Mouse (Mus musculus) MEL (cell line): ENCODE results near the gene Bcas3. TPM values are rescaled to one million over a fixed set of nuclear protein-coding genes. Genes with fewer than 3 reads are reported as not detected.

Source experiments
- DNase-seq: peaks from one replicate; pipeline ENCODE4 v3.0.0; 2011; ENCODE audit warnings: low read depth, low spot score
- H3K27ac ChIP-seq: 2 replicates; pipeline ENCODE4 v1.5.1; 2012; ENCODE audit warnings: low read depth, mild to moderate bottlenecking, control low read depth, low read length, moderate library complexity; ENCODE audit not compliant: control insufficient read depth
- H3K27me3 ChIP-seq, 2 experiments: fragments of 150-350 bp in 1 of 2; sonication (generic) in 1 of 2; 2 replicates each; pipeline ENCODE4 v1.6.1; 2012; ENCODE audit warnings: low read length in 2 of 2, mild to moderate bottlenecking in 2 of 2, improper control_type of control experiment in 1 of 2, moderate library complexity in 1 of 2; ENCODE audit not compliant: insufficient read depth in 2 of 2, control insufficient read depth in 1 of 2
- H3K36me3 ChIP-seq, 2 experiments: 2 replicates each; pipeline ENCODE4 v1.6.1; 2012 to 2014; ENCODE audit warnings: low read length in 2 of 2, improper control_type of control experiment in 1 of 2, inconsistent platforms in 1 of 2, mild to moderate bottlenecking in 1 of 2; ENCODE audit not compliant: insufficient read depth in 2 of 2, control insufficient read depth in 1 of 2
- H3K4me1 ChIP-seq, 2 experiments: fragments of 150-350 bp in 1 of 2; sonication (generic) in 1 of 2; 2 replicates each; pipeline ENCODE4 v1.6.1; 2012; ENCODE audit warnings: low read length in 2 of 2, improper control_type of control experiment in 1 of 2, mild to moderate bottlenecking in 1 of 2; ENCODE audit not compliant: insufficient read depth in 2 of 2, control insufficient read depth in 1 of 2
- H3K4me3 ChIP-seq, 2 experiments: fragments of 150-350 bp in 1 of 2; sonication (generic) in 1 of 2; 2 replicates each; pipeline ENCODE4 v1.5.1; 2012; ENCODE audit warnings: low read depth in 2 of 2, low read length in 2 of 2, mild to moderate bottlenecking in 2 of 2, moderate library complexity in 2 of 2, control low read depth in 1 of 2, improper control_type of control experiment in 1 of 2; ENCODE audit not compliant: control insufficient read depth in 1 of 2, insufficient read depth in 1 of 2
- H3K79me2 ChIP-seq: 2 replicates; pipeline ENCODE4 v1.6.1; 2012; ENCODE audit warnings: mild to moderate bottlenecking, low read length, moderate library complexity; ENCODE audit not compliant: control insufficient read depth, poor library complexity, insufficient read depth
- H3K9ac ChIP-seq: 2 replicates; pipeline ENCODE4 v1.6.1; 2012; ENCODE audit warnings: low read depth, mild to moderate bottlenecking, control low read depth, low read length, moderate library complexity; ENCODE audit not compliant: control insufficient read depth, poor library complexity, severe bottlenecking
- H3K9me3 ChIP-seq: fragments of 150-350 bp; sonication (generic); replicated peaks from 2 replicates; pipeline ENCODE4 v1.6.1; 2012; ENCODE audit warnings: mild to moderate bottlenecking, low read length, improper control_type of control experiment, moderate library complexity; ENCODE audit not compliant: insufficient read depth
- BHLHE40 ChIP-seq: IDR thresholded peaks from 2 replicates; pipeline ENCODE4 v1.6.1; 2012; ENCODE audit warnings: low read depth, mild to moderate bottlenecking, inconsistent platforms, low read length, improper control_type of control experiment, borderline replicate concordance
- E2F4 ChIP-seq: IDR thresholded peaks from 2 replicates; pipeline ENCODE4 v1.6.1; 2011; ENCODE audit warnings: low read depth, low read length, improper control_type of control experiment, borderline replicate concordance
- EP300 ChIP-seq, 2 experiments: IDR thresholded peaks; 2 replicates each; pipeline ENCODE4 v1.6.1; 2011; ENCODE audit warnings: improper control_type of control experiment in 2 of 2, low read length in 2 of 2, low read depth in 1 of 2, mild to moderate bottlenecking in 1 of 2
- ETS1 ChIP-seq: IDR thresholded peaks from 2 replicates; pipeline ENCODE4 v1.6.1; 2012; ENCODE audit warnings: low read depth, mild to moderate bottlenecking, inconsistent platforms, low read length, improper control_type of control experiment, moderate library complexity
- GABPA ChIP-seq: IDR thresholded peaks from 2 replicates; pipeline ENCODE4 v1.6.1; 2012; ENCODE audit warnings: low read depth, mild to moderate bottlenecking, inconsistent platforms, low read length, improper control_type of control experiment, moderate library complexity
- GATA1 ChIP-seq: IDR thresholded peaks from 2 replicates; pipeline ENCODE4 v1.6.1; 2011; ENCODE audit warnings: low read depth, low read length, improper control_type of control experiment
- HCFC1 ChIP-seq: IDR thresholded peaks from 2 replicates; pipeline ENCODE4 v1.6.1; 2012; ENCODE audit warnings: low read depth, mild to moderate bottlenecking, inconsistent platforms, low read length, improper control_type of control experiment, moderate library complexity
- JUND ChIP-seq: IDR thresholded peaks from 2 replicates; pipeline ENCODE4 v1.6.1; 2011; ENCODE audit warnings: low read depth, mild to moderate bottlenecking, improper control_type of control experiment, low read length
- MAX ChIP-seq: IDR thresholded peaks from 2 replicates; pipeline ENCODE4 v1.6.1; 2011; ENCODE audit warnings: low read length, improper control_type of control experiment
- MXI1 ChIP-seq: IDR thresholded peaks from 2 replicates; pipeline ENCODE4 v1.6.1; 2011; ENCODE audit warnings: mild to moderate bottlenecking, low read depth, low read length, improper control_type of control experiment
- MYC ChIP-seq: IDR thresholded peaks from 2 replicates; pipeline ENCODE4 v1.6.1; 2011; ENCODE audit warnings: low read depth, mild to moderate bottlenecking, low read length, improper control_type of control experiment, moderate library complexity
- NELFE ChIP-seq: IDR thresholded peaks from 2 replicates; pipeline ENCODE4 v1.6.1; 2011; ENCODE audit warnings: low read depth, low read length, improper control_type of control experiment
- NRF1 ChIP-seq: IDR thresholded peaks from 2 replicates; pipeline ENCODE4 v1.6.1; 2014; ENCODE audit warnings: low read depth, mild to moderate bottlenecking, inconsistent platforms, low read length, improper control_type of control experiment, moderate library complexity; ENCODE audit not compliant: poor library complexity, insufficient read depth, severe bottlenecking
- POLR2A ChIP-seq, 2 experiments: IDR thresholded peaks; 2 replicates each; pipeline ENCODE4 v1.6.1; 2011 to 2012; ENCODE audit warnings: low read length in 2 of 2, mild to moderate bottlenecking in 2 of 2, control low read depth in 1 of 2, improper control_type of control experiment in 1 of 2, low read depth in 1 of 2, moderate library complexity in 1 of 2; ENCODE audit not compliant: control insufficient read depth in 1 of 2, insufficient read depth in 1 of 2, poor library complexity in 1 of 2
- POLR2AphosphoS2 ChIP-seq: IDR thresholded peaks from 2 replicates; pipeline ENCODE4 v1.6.1; 2011; ENCODE audit warnings: low read length, improper control_type of control experiment
- RAD21 ChIP-seq: IDR thresholded peaks from 2 replicates; pipeline ENCODE4 v1.6.1; 2011; ENCODE audit warnings: mild to moderate bottlenecking, low read depth, low read length, improper control_type of control experiment
- RCOR1 ChIP-seq: IDR thresholded peaks from 2 replicates; pipeline ENCODE4 v1.6.1; 2012; ENCODE audit warnings: low read depth, mild to moderate bottlenecking, inconsistent platforms, low read length, improper control_type of control experiment
- SIN3A ChIP-seq: IDR thresholded peaks from 2 replicates; pipeline ENCODE4 v1.6.1; 2012; ENCODE audit warnings: low read length, improper control_type of control experiment, inconsistent platforms
- TCF12 ChIP-seq: IDR thresholded peaks from 2 replicates; pipeline ENCODE4 v1.6.1; 2014; ENCODE audit warnings: low read depth, mild to moderate bottlenecking, inconsistent platforms, low read length, improper control_type of control experiment, moderate library complexity
- UBTF ChIP-seq: IDR thresholded peaks from 2 replicates; pipeline ENCODE4 v1.6.1; 2012; ENCODE audit warnings: low read depth, mild to moderate bottlenecking, inconsistent platforms, low read length, improper control_type of control experiment, moderate library complexity, borderline replicate concordance; ENCODE audit not compliant: insufficient read depth
- USF2 ChIP-seq, 2 experiments: IDR thresholded peaks; 2 replicates each; pipeline ENCODE4 v1.6.1; 2011 to 2012; ENCODE audit warnings: improper control_type of control experiment in 2 of 2, low read length in 2 of 2, borderline replicate concordance in 1 of 2, inconsistent platforms in 1 of 2, low read depth in 1 of 2, mild to moderate bottlenecking in 1 of 2; ENCODE audit not compliant: insufficient read depth in 1 of 2
- ZKSCAN1 ChIP-seq: IDR thresholded peaks from 2 replicates; pipeline ENCODE4 v1.6.1; 2012; ENCODE audit warnings: low read depth, mild to moderate bottlenecking, inconsistent platforms, low read length, improper control_type of control experiment, moderate library complexity
- ZMIZ1 ChIP-seq: IDR thresholded peaks from 2 replicates; pipeline ENCODE4 v1.6.1; 2012; ENCODE audit warnings: low read depth, mild to moderate bottlenecking, inconsistent platforms, low read length, improper control_type of control experiment, moderate library complexity
- polyA plus RNA-seq, 2 experiments: library from polyadenylated mRNA; stranded (reverse) in 1 of 2; unstranded in 1 of 2; fragments of >175 nt in 1 of 2; fragments of >200 nt in 1 of 2; gene quantifications; 2 replicates each; pipeline versions ENCODE4 v1.2.1 to v1.2.4; 2012; ENCODE audit warnings: low replicate concordance in 2 of 2, low read depth in 1 of 2; ENCODE audit not compliant: insufficient read length in 2 of 2, insufficient read depth in 1 of 2, missing spikeins in 1 of 2
- total RNA-seq: library from RNA; depleted of rRNA; stranded (reverse); fragments of 300-350 nt; gene quantifications from 2 replicates; pipeline ENCODE4 v1.2.3, GENCODE M21; 2012

The Bcas3 gene
- total and polyA plus RNA-seq, 3 experiments = 8.6 to 14.7 TPM; not detected in 1

DNA sequence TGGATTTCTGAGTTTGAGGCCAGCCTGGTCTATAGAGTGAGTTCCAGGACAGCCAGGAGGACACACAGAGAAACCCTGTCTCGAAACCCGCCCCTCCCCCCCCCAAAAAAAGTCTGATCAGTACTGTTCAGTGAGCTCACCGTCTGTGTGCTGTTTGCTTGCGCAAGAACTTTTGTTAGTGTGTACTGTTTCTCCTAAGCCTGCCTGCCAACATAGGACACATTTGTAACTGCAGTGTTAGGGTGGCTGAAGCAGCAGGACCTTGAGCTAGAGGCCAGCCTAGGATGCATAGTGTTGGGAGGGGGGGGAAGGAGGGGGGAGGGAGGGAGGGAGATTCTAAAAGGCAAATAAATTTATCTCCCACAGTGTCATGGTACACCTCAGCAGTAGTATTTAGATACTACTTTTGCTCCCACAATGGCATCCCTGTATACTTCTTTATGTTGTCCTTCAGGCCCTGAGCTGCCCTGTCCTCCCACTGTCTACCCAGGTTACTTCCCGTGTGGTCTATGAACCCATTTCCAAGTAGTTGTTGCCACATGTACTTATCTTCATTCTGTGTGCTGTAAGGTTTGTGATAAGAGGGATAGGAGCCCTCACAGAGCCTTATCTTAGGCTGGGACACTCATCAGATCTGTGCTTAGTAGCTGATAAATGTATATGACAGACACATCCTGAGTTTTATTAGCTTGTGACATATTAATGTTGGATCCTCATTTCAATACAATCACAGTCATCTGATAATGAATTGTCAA, 176.7 kb downstream of the Bcas3 start:
- Histone ChIP-seq H3K79me2 (no peaks in the 10 kb centered on the region), H3K27ac (no peak overlapping the region), H3K4me3 (no peak overlapping the region), H3K36me3 (peaks cover 0 to 13% of the 10 kb centered on the region in 2 experiments; a peak in 2 of 4 replicates), H3K4me1 (peaks cover 7 to 14% of the 10 kb centered on the region in 2 experiments; a peak in 3 of 4 replicates), H3K9ac (no peak overlapping the region), H3K9me3 (no peaks in the 10 kb centered on the region), H3K27me3 (no peaks in the 10 kb centered on the region)
- TF ChIP-seq USF2 (IDR thresholded peaks at IDR 0.05; ENCODE audit: borderline replicate concordance in 1 of 2, insufficient read depth in 1 of 2, low read depth in 1 of 2, low read length in 2 of 2) (no peak), RCOR1 (peak; percentile 81), POLR2A (IDR thresholded peaks at IDR 0.05; ENCODE audit: control insufficient read depth in 1 of 2, insufficient read depth in 1 of 2, low read depth in 1 of 2, low read length in 2 of 2, poor library complexity in 1 of 2) (no peak), TCF12 (peak; percentile 93), MYC (0 out of 2 replicates have a peak, but pooled peaks have one; percentile 43), GATA1 (peak; percentile 99), ETS1 (peak; percentile 81), MXI1 (no peak), EP300 (IDR thresholded peaks at IDR 0.05; ENCODE audit: low read depth in 1 of 2, low read length in 2 of 2) (peak; percentile 86 to 87), SIN3A (peak; percentile 47; the same call in 1 of the 2 replicates)
- DNase-seq = peak; percentile 47

DNA sequence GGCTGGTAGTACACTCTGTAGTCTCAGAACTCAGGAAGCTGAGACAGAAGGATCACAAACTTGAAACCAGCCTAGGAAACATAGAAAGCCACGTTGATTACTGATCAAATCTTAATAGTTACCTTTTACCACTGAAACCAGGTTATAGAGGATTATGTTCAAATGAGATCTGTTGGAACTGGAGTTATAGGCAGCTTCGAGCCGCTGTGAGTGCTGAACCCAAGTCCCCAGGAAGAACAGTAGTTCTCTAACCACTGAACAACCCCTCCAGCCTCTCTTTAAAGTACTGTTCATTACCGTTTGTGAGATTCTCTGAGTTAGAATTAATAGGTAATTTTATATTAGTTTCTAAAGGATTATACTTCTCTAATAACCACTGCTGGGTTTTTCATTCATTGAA, 188.0 kb downstream of the Bcas3 start:
- no peaks in the 10 kb centered on the region for H3K9me3 ChIP-seq
- TF ChIP-seq NELFE = no peak
- TF ChIP-seq MYC = no peak
- no peak for TF ChIP-seq ZMIZ1
- TF ChIP-seq GATA1 = no peak
- TF ChIP-seq UBTF = no peak
- TF ChIP-seq JUND = no peak
- TF ChIP-seq HCFC1 = no peak
- TF ChIP-seq POLR2AphosphoS2 = no peak
- TF ChIP-seq SIN3A = no peak
- no peak for TF ChIP-seq RCOR1
- no peak for TF ChIP-seq MAX
- no peak for TF ChIP-seq NRF1
- TF ChIP-seq BHLHE40 = no peak
- no peak for TF ChIP-seq MXI1
- TF ChIP-seq ZKSCAN1 = no peak
- no peak for TF ChIP-seq RAD21
- no peak for TF ChIP-seq GABPA
- TF ChIP-seq E2F4 = no peak
- no peak overlapping the region for H3K9ac ChIP-seq
- no peaks in the 10 kb centered on the region for H3K4me1 ChIP-seq
- H3K4me3 ChIP-seq = no peak overlapping the region
- DNase-seq = no peak
- H3K27ac ChIP-seq = no peak overlapping the region
- no peaks in the 10 kb centered on the region for H3K36me3 ChIP-seq
- H3K27me3 ChIP-seq = no peaks in the 10 kb centered on the region
- H3K79me2 ChIP-seq = no peaks in the 10 kb centered on the region
